Mouse (Mus musculus): ENCODE data around the gene Cadm1. TPM values are rescaled to one million over a fixed set of nuclear protein-coding genes. Genes with fewer than 3 reads are reported as not detected.

Cadm1 gene
- polyA plus RNA-seq, 2 experiments, result 3.4 to 6.4 TPM

DNA sequence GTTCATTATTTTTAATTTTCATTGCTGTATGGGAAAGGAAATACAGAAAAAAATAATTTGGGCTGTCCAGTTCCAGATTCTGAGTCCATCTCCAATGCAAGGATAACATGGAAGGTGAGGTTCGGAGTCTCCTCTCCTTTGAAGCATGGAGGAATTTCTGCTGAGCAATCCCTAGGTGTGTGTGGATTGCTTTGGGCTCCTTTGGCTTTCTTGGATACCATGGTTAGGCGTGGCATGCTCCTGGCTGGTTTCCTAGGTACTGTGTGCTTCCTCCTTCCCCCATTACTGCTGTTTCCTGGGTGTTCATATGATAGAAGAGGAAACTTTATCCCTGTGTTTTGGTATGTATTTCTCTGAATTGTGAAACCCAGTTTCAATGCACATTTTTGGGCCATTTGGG lies 98.0 kb downstream of the Cadm1 start:
- H3K36me3 ChIP-seq (replicated peaks; ENCODE audit: control insufficient read depth, insufficient read depth, low read depth), result no peaks in the 10 kb centered on the region
- no peak overlapping the region for H3K9ac ChIP-seq (replicated peaks)
- H3K4me3 ChIP-seq (ENCODE audit: insufficient read depth in 1 of 2, low read depth in 2 of 2, low read length in 2 of 2), result no peak overlapping the region
- H3K9me3 ChIP-seq (ENCODE audit: control insufficient read depth, low read length), result no peaks in the 10 kb centered on the region
- no peaks in the 10 kb centered on the region for H3K27me3 ChIP-seq (ENCODE audit: control insufficient read depth, insufficient read depth, low read length)
- H3K4me1 ChIP-seq (replicated peaks; ENCODE audit: control insufficient read depth in 2 of 2, insufficient read depth in 2 of 2, low read length in 1 of 2), result peaks cover 0 to 14% of the 10 kb centered on the region in 2 experiments; a peak in 2 of 4 replicates
- no peak for ATAC-seq (ENCODE audit: insufficient read depth)
- no peak overlapping the region for H3K4me2 ChIP-seq (ENCODE audit: low read depth)
- WGBS (ENCODE audit: insufficient replicate concordance), result 52% methylated on average over 2 of the region's 2 CpGs
- H3K27ac ChIP-seq, result no peak overlapping the region
- TF ChIP-seq CTCF (IDR thresholded peaks at IDR 0.05; ENCODE audit: low read depth), result no peak
- no peak for TF ChIP-seq EP300 (IDR thresholded peaks at IDR 0.05; ENCODE audit: low read depth)
- no peak for DNase-seq (ENCODE audit: low read depth in 3 of 3, low spot score in 3 of 3)

DNA sequence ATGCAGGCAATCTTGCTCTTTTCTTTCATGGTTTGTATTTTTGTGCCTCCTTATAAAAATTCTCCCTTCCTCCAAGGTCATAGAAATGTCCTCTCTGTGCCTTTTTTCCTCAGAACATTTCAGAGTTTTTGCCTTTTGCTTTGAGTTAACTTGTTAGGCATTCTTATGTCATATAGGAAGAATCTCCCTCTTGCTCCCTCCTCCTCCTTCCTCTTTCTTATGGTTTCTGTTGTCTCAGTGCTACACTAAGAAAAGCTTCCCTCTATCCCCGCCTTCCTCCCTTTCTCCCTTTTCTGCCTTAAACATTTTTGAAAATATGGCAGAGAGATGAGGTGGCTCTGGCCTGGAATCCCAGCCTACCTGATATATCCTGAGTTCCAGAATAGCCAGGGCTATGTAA lies 98.6 kb downstream of the Cadm1 start:
- no peak overlapping the region for H3K27ac ChIP-seq
- H3K4me2 ChIP-seq (ENCODE audit: low read depth), result no peak overlapping the region
- TF ChIP-seq EP300 (IDR thresholded peaks at IDR 0.05; ENCODE audit: low read depth), result no peak
- TF ChIP-seq CTCF (IDR thresholded peaks at IDR 0.05; ENCODE audit: low read depth), result no peak
- H3K27me3 ChIP-seq (ENCODE audit: control insufficient read depth, insufficient read depth, low read length), result no peaks in the 10 kb centered on the region
- ATAC-seq (ENCODE audit: insufficient read depth), result no peak
- H3K9me3 ChIP-seq (ENCODE audit: control insufficient read depth, low read length), result no peaks in the 10 kb centered on the region
- H3K36me3 ChIP-seq (replicated peaks; ENCODE audit: control insufficient read depth, insufficient read depth, low read depth), result no peaks in the 10 kb centered on the region
- H3K4me1 ChIP-seq (replicated peaks; ENCODE audit: control insufficient read depth in 2 of 2, insufficient read depth in 2 of 2, low read length in 1 of 2), result peaks cover 0 to 18% of the 10 kb centered on the region in 2 experiments; a peak in 2 of 4 replicates
- H3K4me3 ChIP-seq (ENCODE audit: insufficient read depth in 1 of 2, low read depth in 2 of 2, low read length in 2 of 2), result no peak overlapping the region
- 30% methylated on average over 1 of the region's 1 CpGs for WGBS (ENCODE audit: insufficient replicate concordance)
- no peak overlapping the region for H3K9ac ChIP-seq (replicated peaks)
- no peak for DNase-seq (ENCODE audit: low read depth in 3 of 3, low spot score in 3 of 3)

GRCm38 (mm10) chr9:47634695-47635094 lies 104.7 kb downstream of the Cadm1 start:
- Histone ChIP-seq H3K9ac (replicated peaks) (no peak overlapping the region), H3K36me3 (replicated peaks; ENCODE audit: control insufficient read depth, insufficient read depth, low read depth) (no peaks in the 10 kb centered on the region), H3K27ac (no peak overlapping the region), H3K4me2 (ENCODE audit: low read depth) (no peak overlapping the region), H3K4me1 (replicated peaks; ENCODE audit: control insufficient read depth in 2 of 2, insufficient read depth in 2 of 2, low read length in 1 of 2) (peaks cover 0 to 5% of the 10 kb centered on the region in 2 experiments; a peak in 2 of 4 replicates), H3K4me3 (ENCODE audit: insufficient read depth in 1 of 2, low read depth in 2 of 2, low read length in 2 of 2) (no peak overlapping the region), H3K9me3 (ENCODE audit: control insufficient read depth, low read length) (no peaks in the 10 kb centered on the region), H3K27me3 (ENCODE audit: control insufficient read depth, insufficient read depth, low read length) (no peaks in the 10 kb centered on the region)
- 44% methylated on average over 3 of the region's 3 CpGs for WGBS (ENCODE audit: insufficient replicate concordance)
- TF ChIP-seq EP300 (IDR thresholded peaks at IDR 0.05; ENCODE audit: low read depth) (no peak), CTCF (IDR thresholded peaks at IDR 0.05; ENCODE audit: low read depth) (no peak)
- ATAC-seq (ENCODE audit: insufficient read depth) (no peak), DNase-seq (ENCODE audit: low read depth in 3 of 3, low spot score in 3 of 3) (no peak)

DNA sequence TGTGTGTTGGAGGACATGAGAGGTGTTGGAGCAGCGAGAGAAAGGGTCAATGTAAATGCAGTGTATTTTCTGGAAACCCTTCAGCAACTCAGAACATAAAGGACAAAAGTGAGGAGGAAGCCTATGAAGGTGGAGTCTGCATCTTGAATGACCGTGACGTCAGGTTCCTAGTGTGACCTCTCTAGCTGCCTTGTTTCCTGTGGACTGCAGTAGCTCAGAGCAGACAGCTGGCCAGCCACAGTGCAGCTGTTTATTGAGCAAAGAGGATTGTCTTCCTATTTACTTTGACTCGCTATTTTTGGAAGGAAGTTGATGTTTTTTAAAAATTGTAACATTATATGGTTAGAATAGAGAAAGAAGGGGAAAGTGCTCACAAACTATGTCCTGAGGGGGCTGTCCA lies 112.7 kb downstream of the Cadm1 start:
- no peaks in the 10 kb centered on the region; a peak in 1 of 4 replicates for H3K4me1 ChIP-seq (replicated peaks; ENCODE audit: control insufficient read depth in 2 of 2, insufficient read depth in 2 of 2, low read length in 1 of 2)

GRCm38 (mm10) chr9:47645056-47645455 lies 115.1 kb downstream of the Cadm1 start:
- no peak overlapping the region for H3K4me3 ChIP-seq (ENCODE audit: insufficient read depth in 1 of 2, low read depth in 2 of 2, low read length in 2 of 2)
- no peak for DNase-seq (ENCODE audit: low read depth in 3 of 3, low spot score in 3 of 3)
- ATAC-seq (ENCODE audit: insufficient read depth), result no peak
- H3K27ac ChIP-seq, result no peak overlapping the region
- H3K27me3 ChIP-seq (ENCODE audit: control insufficient read depth, insufficient read depth, low read length), result no peaks in the 10 kb centered on the region
- no peak overlapping the region for H3K4me2 ChIP-seq (ENCODE audit: low read depth)
- 54% methylated on average over 2 of the region's 2 CpGs for WGBS (ENCODE audit: insufficient replicate concordance)
- no peaks in the 10 kb centered on the region; a peak in 1 of 4 replicates for H3K4me1 ChIP-seq (replicated peaks; ENCODE audit: control insufficient read depth in 2 of 2, insufficient read depth in 2 of 2, low read length in 1 of 2)
- H3K36me3 ChIP-seq (replicated peaks; ENCODE audit: control insufficient read depth, insufficient read depth, low read depth), result no peaks in the 10 kb centered on the region
- TF ChIP-seq CTCF (IDR thresholded peaks at IDR 0.05; ENCODE audit: low read depth) (no peak), EP300 (IDR thresholded peaks at IDR 0.05; ENCODE audit: low read depth) (no peak)
- no peak overlapping the region for H3K9ac ChIP-seq (replicated peaks)
- no peaks in the 10 kb centered on the region for H3K9me3 ChIP-seq (ENCODE audit: control insufficient read depth, low read length)

More for the DNA sequence above, 112.7 kb downstream of the Cadm1 start:
- no peaks in the 10 kb centered on the region for H3K27me3 ChIP-seq (ENCODE audit: control insufficient read depth, insufficient read depth, low read length)
- no peaks in the 10 kb centered on the region for H3K9me3 ChIP-seq (ENCODE audit: control insufficient read depth, low read length)
- 26% methylated on average over 4 of the region's 4 CpGs for WGBS (ENCODE audit: insufficient replicate concordance)
- no peak overlapping the region for H3K4me2 ChIP-seq (ENCODE audit: low read depth)
- no peak for TF ChIP-seq CTCF (IDR thresholded peaks at IDR 0.05; ENCODE audit: low read depth)
- no peak for TF ChIP-seq EP300 (IDR thresholded peaks at IDR 0.05; ENCODE audit: low read depth)
- no peak overlapping the region for H3K4me3 ChIP-seq (ENCODE audit: insufficient read depth in 1 of 2, low read depth in 2 of 2, low read length in 2 of 2)
- DNase-seq (ENCODE audit: low read depth in 3 of 3, low spot score in 3 of 3), result no peak
- H3K27ac ChIP-seq, result no peak overlapping the region
- no peak overlapping the region for H3K9ac ChIP-seq (replicated peaks)
- no peak for ATAC-seq (ENCODE audit: insufficient read depth)
- H3K36me3 ChIP-seq (replicated peaks; ENCODE audit: control insufficient read depth, insufficient read depth, low read depth), result no peaks in the 10 kb centered on the region
